Mouse (Mus musculus): ENCODE data around the gene Nrxn1.

The Nrxn1 gene

GRCm38 (mm10) chr17:90812485-90812884 lies 280.4 kb downstream of the Nrxn1 start:
- DNase-seq (ENCODE audit: inconsistent age in 2 of 2, low spot score in 1 of 2), result no peak

GRCm38 (mm10) chr17:90809197-90810163 lies 283.4 kb downstream of the Nrxn1 start:
- DNase-seq (ENCODE audit: inconsistent age in 2 of 2, low spot score in 1 of 2), result peak; percentile 53 to 85

- no peak for DNase-seq (ENCODE audit: inconsistent age in 2 of 2, low spot score in 1 of 2)
These were observed 284.6 kb downstream of the Nrxn1 start for GRCm38 (mm10) chr17:90808256-90808655.

- no peak for DNase-seq (ENCODE audit: inconsistent age in 2 of 2, low spot score in 1 of 2)
These were observed 285.7 kb downstream of the Nrxn1 start for GRCm38 (mm10) chr17:90807199-90807598.

GRCm38 (mm10) chr17:90798689-90799088 lies 294.2 kb downstream of the Nrxn1 start:
- DNase-seq (ENCODE audit: inconsistent age in 2 of 2, low spot score in 1 of 2), result peak; percentile 66 to 81

GRCm38 (mm10) chr17:90797659-90798288 lies 295.1 kb downstream of the Nrxn1 start:
- peak in 1 of 2 experiments; percentile 59 for DNase-seq (ENCODE audit: inconsistent age in 2 of 2, low spot score in 1 of 2)

GRCm38 (mm10) chr17:90796974-90797373 lies 295.9 kb downstream of the Nrxn1 start:
- DNase-seq (ENCODE audit: inconsistent age in 2 of 2, low spot score in 1 of 2), result no peak

- DNase-seq (ENCODE audit: inconsistent age in 2 of 2, low spot score in 1 of 2), result no peak
These were observed 304.3 kb downstream of the Nrxn1 start for GRCm38 (mm10) chr17:90788491-90789127.

GRCm38 (mm10) chr17:90788040-90788439 lies 304.8 kb downstream of the Nrxn1 start:
- DNase-seq (ENCODE audit: inconsistent age in 2 of 2, low spot score in 1 of 2), result no peak

- DNase-seq (ENCODE audit: inconsistent age in 2 of 2, low spot score in 1 of 2), result no peak
These were observed 305.6 kb downstream of the Nrxn1 start for GRCm38 (mm10) chr17:90787121-90787788.

- DNase-seq (ENCODE audit: inconsistent age in 2 of 2, low spot score in 1 of 2), result peak in 1 of 2 experiments; percentile 13
These were observed 312.4 kb downstream of the Nrxn1 start for GRCm38 (mm10) chr17:90780481-90780880.

GRCm38 (mm10) chr17:90775397-90775796 lies 317.5 kb downstream of the Nrxn1 start:
- DNase-seq (ENCODE audit: inconsistent age in 2 of 2, low spot score in 1 of 2), result no peak

- DNase-seq (ENCODE audit: inconsistent age in 2 of 2, low spot score in 1 of 2), result no peak
These were observed 319.6 kb downstream of the Nrxn1 start for GRCm38 (mm10) chr17:90773233-90773632.

GRCm38 (mm10) chr17:90768216-90768615 lies 324.7 kb downstream of the Nrxn1 start:
- DNase-seq (ENCODE audit: inconsistent age in 2 of 2, low spot score in 1 of 2), result no peak

GRCm38 (mm10) chr17:90727124-90727523 lies 365.7 kb downstream of the Nrxn1 start:
- no peak for DNase-seq (ENCODE audit: inconsistent age in 2 of 2, low spot score in 1 of 2)

- no peak for DNase-seq (ENCODE audit: inconsistent age in 2 of 2, low spot score in 1 of 2)
These were observed 388.1 kb downstream of the Nrxn1 start for GRCm38 (mm10) chr17:90704773-90705172.

GRCm38 (mm10) chr17:90702626-90703025 lies 390.2 kb downstream of the Nrxn1 start:
- DNase-seq (ENCODE audit: inconsistent age in 2 of 2, low spot score in 1 of 2), result no peak

- no peak for DNase-seq (ENCODE audit: inconsistent age in 2 of 2, low spot score in 1 of 2)
These were observed 396.6 kb downstream of the Nrxn1 start for GRCm38 (mm10) chr17:90696071-90696800.

- DNase-seq (ENCODE audit: inconsistent age in 2 of 2, low spot score in 1 of 2), result no peak
These were observed 397.7 kb downstream of the Nrxn1 start for GRCm38 (mm10) chr17:90695086-90695584.

- DNase-seq (ENCODE audit: inconsistent age in 2 of 2, low spot score in 1 of 2), result no peak
These were observed 408.7 kb downstream of the Nrxn1 start for GRCm38 (mm10) chr17:90684172-90684571.

Data from adrenal gland, adult (tissue).